Mouse (Mus musculus): ENCODE measurements at regions not wholly inside any gene's neighbourhood (a gene's known extent, or its start where the extent isn't known, plus 50 kb on each side); places are given as distances from the start of the nearest gene placed in this dataset.

DNA sequence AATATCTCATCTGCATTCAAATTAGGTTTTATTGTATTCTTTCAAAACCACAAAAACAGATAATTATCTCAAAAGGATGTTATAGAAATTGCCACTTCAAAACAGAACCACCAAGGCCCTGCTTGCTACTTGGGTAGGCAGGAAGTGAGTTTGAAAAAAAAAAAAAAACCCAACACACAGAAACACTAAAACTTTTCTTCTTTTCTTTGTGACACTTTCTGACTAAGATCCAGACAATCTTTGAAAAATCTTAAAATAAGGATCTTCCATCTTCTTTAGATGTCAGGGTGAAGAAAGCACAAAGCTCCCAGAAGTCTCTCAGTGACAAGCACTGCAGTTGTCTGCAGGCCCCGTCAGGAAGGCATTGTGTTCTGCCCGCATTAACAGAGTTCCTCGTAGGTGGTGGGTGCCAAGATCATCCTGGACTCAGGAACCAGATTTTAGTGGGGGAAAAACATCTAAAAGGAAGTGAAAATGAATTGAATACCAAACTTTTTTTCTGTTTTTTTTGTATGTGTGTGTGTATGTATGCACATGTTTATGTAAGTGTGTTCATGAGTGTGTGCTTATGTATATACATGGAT, 154.0 kb downstream of the Dusp6 start:
- DNase-seq (ENCODE audit: low spot score in 2 of 2): no peak

DNA sequence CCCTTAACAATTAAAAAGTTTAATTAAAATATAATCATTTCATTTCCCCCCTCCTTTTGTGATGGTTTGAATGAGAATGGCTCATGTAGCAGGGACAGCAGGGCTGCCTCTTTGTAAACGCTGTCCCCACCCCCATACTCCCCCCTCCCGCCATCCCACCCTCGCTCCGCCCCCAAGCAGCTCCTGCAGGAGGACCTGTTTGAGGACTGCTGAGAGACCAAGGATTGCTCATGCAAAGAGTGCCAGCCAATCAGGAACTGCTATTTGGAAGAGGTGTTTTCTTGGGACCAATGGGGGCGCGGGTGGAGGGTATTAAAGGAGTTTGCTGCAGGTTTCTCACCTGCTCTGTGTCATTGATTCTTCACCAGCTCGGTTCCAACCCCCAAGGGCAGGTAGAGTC, 154.6 kb downstream of the Dusp6 start:
- no peak for DNase-seq (ENCODE audit: low spot score in 2 of 2)

DNA sequence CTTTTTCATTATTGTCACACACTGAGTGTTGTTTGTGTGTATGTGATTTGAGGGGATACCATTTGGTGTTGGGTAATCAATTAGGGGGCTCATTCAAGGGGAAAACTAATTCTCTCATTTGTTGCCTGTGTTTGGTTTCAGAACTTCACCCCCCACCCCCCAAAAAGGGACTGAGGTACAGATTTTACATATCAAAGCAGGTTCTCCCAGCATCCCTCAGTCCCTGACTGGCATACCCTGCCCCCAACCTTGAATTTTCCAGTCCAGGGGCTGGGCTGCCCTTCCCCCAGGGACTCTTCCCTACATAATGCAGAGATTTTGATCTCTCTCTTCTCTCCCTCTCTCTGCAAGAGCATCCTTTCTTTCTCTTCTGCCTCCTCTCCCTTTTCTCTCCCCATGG, 155.5 kb downstream of the Dusp6 start:
- no peak for DNase-seq (ENCODE audit: low spot score in 2 of 2)

DNA sequence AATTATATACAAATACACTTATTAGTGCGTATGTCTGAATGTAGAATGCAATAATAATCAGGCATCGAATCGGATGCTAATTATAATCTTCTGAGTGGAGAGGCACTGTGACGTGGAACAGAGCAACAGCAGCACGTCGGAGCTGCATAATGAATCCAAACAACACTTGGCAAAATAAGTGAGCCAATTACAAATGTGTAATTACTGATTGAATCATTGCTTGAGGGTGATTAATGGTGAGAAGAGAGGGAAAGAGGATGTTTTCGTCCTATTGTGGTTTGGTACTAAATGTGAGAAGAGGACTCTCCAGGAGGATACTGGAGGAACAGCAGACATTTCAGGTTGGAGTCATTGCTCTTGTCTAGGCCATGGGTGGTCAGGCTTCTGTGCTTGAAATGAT, 156.5 kb downstream of the Dusp6 start:
- DNase-seq (ENCODE audit: low spot score in 2 of 2): no peak

DNA sequence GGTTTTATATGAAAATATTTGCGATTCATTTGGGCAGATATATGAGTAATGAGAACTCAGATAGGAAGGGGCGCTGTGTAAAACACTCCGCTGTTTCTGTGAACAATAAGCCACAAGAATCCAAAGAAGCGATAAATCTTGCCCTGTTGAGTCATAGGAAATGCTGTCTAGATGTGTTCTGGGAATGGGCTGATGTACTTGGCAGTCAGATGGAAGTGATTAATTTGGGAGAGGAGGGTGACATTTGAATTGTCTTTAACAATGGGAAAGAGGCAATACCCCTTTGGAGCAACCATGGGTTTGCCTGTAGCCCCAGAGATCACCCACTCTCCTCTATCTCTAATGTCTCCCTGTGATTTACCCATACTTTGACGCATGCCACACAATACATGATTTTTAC, 160.4 kb downstream of the Dusp6 start:
- no peak for DNase-seq (ENCODE audit: low spot score in 2 of 2)

DNA sequence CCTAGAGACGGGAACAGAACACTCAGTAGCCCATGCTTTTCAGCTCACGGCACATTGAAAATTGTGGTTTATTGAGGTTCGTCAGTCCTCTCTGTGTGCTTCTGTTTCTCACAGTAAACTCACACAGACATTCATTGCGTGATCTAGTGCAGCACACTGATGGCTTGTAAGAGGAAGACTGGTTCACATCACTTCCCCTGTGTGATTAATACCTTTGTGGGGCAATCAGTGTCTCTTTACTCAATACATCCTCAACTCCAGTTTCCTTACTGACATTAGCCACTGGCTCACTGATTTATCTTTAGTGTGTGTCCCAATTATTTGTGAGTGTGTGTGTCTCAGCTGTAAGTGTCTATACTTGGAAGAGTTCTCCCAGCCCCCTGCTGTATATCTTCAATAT, 162.2 kb downstream of the Dusp6 start:
- DNase-seq (ENCODE audit: low spot score in 2 of 2): no peak

DNA sequence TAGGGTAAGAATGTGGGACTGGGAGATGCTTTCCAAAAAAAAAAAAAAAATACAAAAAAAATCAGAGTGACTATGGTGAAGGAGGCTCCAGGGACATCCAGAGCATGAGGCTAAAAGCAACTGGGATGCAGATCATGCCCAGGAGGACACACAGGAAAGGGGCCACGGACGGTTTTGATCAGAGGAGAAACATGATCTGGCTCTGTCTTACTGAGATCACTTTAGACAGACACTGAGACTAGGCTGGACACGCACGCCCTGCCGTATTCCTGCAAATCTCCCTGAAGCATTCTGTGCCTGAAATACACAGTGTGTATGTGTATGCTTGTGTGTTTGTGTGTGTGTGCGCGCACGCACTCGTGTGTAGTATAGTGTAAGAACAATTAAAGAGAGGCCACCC, 167.1 kb downstream of the Dusp6 start:
- no peak for DNase-seq (ENCODE audit: low spot score in 2 of 2)

DNA sequence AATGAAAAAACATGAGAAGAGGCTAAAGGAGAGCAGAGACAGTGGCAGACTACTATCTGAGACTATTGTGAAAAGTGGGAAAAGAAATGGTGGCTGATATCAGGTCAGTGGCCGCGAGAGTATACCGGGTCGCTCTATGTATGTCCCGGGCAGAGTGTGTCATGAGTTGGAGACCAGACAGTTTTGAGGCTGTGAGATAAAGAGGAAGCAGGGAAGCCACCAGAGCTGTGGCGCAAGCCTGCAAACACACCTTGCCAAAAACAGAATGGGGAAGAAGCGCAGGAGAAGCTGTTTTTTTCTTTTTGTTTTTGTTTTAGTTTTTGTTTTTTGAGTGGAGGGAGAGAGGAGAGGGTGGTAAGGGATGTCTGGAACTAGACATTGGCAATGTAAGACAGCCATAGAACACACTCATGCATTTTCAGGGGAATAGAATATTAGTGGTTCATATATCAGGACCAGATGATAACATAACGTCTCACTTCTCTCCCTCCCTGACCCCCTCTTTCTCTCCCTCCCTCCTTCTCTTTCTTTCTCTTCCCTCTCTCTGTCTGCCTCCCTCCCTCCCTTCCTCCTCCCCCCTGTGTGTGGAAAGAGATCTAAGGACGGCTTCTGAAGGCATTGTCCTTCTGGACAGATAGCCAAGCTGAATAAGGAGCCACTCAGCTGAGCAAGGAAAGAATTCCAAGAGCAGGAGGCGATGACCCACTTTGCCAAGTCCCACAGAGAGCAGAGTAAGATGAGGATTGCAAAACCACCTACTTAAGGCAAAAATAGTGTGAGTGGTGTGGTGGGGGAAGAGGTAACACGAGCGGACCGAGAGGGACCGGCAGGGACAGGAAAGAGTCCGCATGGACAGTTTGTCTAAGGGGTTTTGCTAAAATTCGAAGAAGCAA, 167.9 kb downstream of the Dusp6 start:
- peak in 1 of 2 experiments; percentile 32 for DNase-seq (ENCODE audit: low spot score in 2 of 2)

DNA sequence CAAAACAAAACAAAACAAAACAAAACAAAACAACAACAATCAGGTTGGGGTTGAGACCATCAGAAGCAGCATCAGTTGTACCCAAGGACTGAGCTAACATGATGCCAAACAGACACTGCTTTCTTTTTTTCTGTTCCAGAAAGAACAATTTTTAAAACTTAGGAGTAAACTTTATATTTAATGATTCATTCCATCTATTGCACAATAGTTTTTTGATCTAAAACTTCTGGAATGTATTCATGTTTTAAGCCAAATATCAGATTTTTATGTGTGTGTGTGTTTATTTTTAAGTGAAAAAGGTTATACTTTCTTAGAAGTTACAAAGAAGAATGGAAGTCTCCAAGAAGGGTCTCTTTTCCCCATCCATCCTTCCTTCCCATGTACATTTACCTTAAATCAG, 174.0 kb downstream of the Dusp6 start:
- no peak for DNase-seq (ENCODE audit: low spot score in 2 of 2)

DNA sequence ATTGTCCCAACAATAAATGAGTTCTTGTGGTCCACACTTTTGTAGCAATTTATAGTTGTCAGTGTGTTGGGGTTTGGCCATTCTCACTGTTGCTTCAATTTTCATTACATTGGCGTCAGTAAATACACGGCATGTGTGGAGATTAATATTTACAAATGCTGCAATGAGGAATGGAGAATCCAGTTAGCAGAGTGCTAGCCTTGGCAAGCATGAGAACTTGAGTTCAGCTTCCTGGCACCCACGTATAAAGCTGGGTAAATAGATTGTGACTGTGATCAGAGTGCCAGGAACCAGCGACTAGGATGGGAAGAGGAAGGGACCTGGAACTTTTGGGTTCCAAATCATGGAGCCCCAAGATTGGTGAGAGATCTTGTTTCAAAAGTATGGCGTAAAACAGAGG, 177.1 kb downstream of the Dusp6 start:
- no peak for DNase-seq (ENCODE audit: low spot score in 2 of 2)

DNA sequence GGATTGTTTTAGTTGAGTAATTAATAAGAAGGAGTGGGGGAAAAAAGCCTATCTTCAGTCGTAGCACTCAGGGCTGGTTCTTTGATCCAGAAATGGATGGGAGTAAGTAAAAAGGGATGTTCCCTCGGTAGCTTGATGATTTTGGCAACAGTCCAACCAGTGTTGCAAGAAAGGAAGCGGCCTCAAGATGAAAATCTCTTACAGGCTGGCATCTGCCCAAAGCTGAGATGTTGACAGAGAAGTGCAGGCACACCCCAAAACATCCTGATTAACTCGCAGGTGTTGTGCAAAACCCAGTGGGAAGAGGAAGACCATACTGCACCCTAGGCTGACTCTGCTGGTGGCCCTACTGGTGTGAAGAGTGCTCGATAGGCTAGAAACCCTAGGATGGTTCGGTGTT, 178.0 kb downstream of the Dusp6 start:
- DNase-seq (ENCODE audit: low spot score in 2 of 2): peak; percentile 36 to 62

DNA sequence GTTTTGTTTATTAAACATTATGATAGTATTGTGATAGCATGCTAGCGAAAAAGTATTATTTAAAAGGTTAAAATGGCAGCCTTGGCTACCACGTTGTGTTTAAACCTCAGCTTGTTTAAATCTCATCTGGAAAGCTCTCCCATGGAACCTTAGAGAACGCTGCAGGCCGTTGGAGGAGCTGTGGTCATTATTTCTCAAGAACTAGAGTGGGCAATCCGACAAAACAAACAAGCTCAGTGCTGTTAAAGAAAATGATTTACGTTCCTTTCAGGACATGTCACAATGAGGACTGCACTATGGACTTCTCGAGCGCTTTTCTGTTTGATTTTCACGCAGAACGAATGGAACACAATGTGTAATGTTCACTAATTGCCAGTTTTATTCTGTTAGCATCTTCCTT, 178.9 kb downstream of the Dusp6 start:
- DNase-seq (ENCODE audit: low spot score in 2 of 2): no peak

DNA sequence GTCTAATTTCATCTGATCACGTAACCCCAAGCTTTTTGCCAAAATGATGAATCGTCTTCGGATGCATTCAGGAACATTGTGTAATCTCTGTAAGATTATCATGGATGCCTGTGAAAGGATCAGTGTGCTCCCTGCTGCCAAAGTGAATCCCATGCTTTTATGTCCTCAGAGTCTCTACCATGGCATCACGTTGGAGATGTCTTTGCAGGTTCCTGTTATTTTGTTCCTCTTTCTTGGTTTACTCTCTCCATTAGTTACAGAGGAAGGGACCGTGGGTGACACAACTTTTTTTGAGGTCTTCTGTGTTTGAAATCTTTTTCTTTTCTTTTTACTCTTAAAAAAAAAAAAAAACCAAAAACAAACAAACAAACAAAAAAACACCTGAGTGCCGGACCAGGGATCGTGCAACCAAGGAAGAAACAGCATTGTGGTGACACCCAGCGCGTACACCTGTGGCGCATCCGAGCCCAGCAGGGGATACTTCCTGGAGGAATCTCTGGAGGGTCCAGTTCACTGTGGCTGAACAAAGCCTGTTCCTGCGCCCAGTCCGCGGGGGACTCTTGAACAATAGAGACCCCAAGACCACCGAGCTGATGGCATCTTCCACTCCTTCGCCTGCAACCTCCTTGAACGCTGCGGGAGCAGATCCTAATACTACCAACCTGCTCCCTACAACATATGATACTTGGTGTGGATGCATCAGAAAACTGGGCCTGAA, 180.6 kb downstream of the Dusp6 start:
- no peak for DNase-seq (ENCODE audit: low spot score in 2 of 2)

DNA sequence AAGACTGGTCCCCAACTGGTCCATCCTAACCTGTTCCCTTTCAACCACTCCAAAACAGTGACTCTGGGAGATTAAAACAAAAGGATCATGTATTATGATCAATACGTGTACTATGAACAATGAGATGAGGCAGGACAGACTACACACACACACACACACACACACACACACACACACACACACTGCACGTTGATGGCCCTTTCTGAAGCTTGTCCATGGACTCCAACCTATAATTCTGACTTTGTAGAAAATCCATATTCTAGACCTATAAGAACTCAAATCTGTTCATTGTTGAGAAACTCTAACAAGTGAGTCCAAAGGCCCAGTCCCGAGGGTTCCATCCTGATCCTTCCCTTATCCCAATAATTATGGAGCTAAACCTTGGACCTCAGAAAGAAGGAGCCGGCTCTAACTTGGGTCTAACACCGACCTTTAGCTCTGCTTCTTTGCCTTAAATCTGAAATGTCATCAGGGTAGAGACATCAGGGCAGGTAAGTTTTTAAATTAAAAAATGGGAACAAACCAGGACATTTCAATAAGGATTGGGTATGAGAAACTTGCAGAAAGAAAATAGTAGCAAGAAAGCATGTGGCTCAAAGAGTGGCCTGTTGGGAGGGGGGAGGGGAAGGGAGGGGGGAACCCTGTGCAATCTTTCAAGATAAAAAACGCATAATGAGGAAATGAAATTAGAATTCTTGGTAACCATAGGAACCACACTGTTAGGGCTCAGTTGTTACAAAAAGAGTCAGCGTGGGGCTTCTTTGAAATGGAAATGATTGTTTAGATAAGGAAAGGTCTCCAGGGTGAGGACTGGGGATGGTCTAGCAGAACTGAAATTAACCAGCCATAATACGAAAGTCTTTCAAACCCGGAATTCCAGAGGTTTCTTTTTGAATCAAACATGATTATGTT, 187.9 kb downstream of the Dusp6 start:
- no peak for DNase-seq (ENCODE audit: low spot score in 2 of 2)

DNA sequence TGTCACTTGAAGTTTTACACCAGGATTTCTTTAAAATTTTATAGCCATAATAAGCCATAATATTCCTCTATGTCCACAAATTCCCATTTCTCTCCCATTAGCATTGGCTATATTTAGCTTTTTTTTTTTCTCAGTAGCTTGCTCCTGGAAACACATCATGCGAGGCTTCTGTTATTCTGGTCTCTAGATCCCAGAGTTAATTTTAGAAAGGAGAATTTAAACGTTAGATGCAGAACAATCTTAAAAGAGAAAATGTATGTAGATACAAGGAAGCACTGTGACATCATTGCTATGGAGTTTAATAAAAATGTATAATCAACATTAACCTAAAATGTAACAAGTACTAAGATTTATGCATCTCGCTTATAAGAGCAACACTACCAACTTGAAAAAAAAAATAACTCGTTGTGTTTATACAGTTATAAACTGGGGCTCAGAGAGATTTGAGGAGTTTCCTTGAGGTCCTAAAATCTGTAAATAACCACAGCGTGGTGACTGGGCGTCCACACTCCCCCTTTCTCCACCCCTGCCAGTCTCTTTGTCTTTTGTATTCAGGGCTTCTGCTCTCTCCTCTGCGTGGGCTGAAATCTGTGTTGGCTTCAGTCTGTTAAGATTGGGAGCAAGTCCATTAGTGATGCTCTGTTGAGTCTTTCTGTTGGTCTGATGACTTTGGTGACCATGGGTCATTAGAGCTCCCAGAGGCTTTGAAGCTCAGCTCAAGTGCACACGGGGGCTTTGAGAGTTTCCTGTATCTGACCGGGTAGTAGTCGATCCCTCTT, 188.8 kb downstream of the Dusp6 start:
- DNase-seq (ENCODE audit: low spot score in 2 of 2): no peak

DNA sequence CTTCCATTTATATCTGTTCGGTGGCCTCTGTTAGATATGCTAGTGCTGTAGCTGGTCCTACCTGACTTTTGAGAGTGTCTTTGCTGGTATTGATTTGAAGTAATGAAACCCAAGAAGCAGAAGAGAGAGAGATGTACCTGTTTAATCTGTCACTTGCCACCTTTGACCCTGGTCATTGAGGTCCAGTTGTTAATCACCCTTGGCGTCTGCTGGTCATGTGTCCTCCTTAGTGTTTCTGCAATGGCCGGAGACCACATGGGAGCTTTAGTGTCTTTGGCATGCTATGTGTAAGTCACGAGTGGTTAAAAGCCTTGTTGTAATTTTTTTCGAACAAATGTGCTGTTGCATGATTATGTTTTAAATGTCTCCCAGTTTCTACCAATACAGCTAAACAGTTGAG, 193.1 kb downstream of the Dusp6 start:
- DNase-seq (ENCODE audit: low spot score in 2 of 2): no peak

DNA sequence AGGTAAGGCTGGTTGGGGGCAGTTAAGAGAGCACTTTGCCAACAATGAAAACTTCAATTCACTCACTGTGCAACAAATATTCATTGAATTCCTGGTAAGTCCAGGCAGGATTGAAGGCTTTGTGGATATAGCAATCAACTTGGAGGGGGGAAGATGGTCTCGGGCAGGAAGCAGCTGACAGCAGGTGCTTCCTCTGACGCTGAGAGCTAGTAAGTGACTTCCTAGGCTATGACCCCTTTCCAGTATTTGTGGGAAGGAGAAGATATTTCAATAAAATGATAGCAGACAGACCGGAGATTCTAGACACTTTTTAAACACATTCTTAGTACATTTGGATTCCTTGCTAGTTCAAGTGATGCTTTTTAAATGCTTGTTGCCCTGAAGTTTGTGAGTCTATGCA, 195.0 kb downstream of the Dusp6 start:
- no peak for DNase-seq (ENCODE audit: low spot score in 2 of 2)

DNA sequence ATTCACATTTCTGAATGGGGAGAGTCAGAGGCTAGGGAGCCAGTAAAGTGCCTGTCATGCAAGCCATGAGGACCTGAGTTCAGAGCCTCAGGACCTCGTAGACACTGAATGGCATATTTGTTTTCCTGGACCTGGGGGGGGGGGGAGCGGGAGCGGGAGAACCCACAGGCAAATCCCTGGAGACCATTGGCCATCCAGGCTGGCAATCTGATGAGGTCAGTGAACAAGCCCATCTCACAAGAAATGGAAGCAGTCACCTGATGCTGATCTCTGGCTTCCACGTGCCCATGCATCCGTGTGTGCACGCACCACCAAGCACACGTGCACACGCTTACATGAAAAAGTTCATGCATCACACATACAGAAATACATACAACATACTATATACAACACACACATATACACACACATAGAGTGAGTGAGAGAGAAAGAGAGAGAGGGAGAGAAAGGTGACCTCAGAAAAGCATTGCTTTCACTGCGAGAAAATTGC, 196.2 kb downstream of the Dusp6 start:
- no peak for DNase-seq (ENCODE audit: low spot score in 2 of 2)

DNA sequence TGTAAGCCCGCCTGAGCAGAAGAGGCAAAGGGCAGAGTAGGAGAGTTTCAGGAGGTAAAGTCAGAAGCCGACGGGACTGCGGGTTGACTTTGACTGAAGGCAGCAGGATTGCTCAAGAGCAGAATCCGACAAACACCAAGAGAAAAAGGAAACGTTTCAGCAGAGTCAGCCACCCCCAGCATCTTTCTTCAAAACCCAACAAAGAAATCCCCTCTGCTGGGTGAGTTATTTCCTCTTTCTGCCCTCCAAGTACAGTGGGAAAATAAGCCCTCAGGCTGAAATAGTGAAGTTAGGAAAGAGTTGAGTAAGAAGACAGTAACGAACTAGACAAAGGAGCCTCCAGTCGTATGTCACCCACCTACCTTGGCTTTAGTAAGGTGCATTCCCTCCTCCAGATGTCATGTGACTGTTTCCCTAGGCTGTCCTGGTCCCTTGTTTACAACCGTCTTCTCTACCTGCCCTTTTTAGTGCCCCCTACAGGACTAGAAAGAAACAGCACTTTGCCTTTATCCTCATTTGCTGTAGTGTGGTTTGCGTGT, 196.9 kb downstream of the Dusp6 start:
- peak in 1 of 2 experiments; percentile 54 for DNase-seq (ENCODE audit: low spot score in 2 of 2)

DNA sequence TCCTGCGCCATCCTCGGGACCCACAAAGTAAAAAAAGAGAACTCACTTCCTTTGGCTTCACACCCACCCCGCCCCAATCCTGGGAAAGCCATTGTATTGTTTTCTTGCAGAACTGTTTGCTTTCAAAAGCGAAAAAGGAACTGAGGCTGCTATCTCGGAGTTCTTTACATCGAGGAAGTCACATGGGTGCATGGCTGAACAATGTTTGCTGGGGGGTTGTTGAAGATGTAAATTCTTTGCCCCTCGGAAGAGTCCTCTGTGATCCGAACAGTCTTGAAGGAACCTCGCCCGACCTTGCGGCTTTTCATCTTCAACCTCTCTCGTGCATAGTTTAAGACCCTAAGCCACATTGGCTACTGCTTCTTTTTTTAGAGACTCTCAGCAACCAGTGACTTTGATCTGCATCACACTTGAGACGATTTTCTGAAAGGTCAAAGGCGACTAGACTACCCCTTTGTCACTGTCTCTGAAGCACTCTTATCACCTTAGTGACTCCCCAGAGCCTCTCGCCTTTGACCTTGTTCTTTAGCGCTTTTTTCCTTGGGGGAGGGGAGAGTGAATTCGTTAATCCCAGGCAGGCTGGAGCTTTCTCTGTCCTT, 197.9 kb downstream of the Dusp6 start:
- DNase-seq (ENCODE audit: low spot score in 2 of 2): no peak

All from left cerebral cortex, adult 9 months (tissue).